Mouse (Mus musculus) megakaryocyte, adult 5-6 weeks (primary cell): Measurements from ENCODE around the gene Srgap3. TPM values are rescaled to one million over a fixed set of nuclear protein-coding genes. Genes with fewer than 3 reads are reported as not detected.

ENCODE experiments used
- ATAC-seq: 2 replicates; pipeline ENCODE4 v1.8.0; 2016; ENCODE audit warnings: mild to moderate bottlenecking, inconsistent platforms; ENCODE audit not compliant: poor library complexity, severe bottlenecking
- total RNA-seq, 2 experiments: library from RNA; stranded (forward) in 1 of 2; stranded (reverse) in 1 of 2; fragments of 153-499, 151-499 nt in 1 of 2; fragments of 221-1000, 200-1000 nt in 1 of 2; gene quantifications; 2 replicates each; pipeline versions ENCODE4 v1.2.3 to v1.2.4; 2015 to 2017

Gene Srgap3
- total RNA-seq, 2 experiments from 2014 or later: 2.7 to 3.5 TPM

- peak; percentile 92 for ATAC-seq
Observed at GRCm38 (mm10) chr6:112696056-112696950, 250.8 kb downstream of the Srgap3 start, which contains the start of gene Rad18. TSS of gene Rad18 (minus strand) at chr6:112696686.

GRCm38 (mm10) chr6:112694492-112694891 lies 252.6 kb downstream of the Srgap3 start:
- ATAC-seq: no peak

GRCm38 (mm10) chr6:112691523-112691922 lies 255.5 kb downstream of the Srgap3 start:
- ATAC-seq: no peak

GRCm38 (mm10) chr6:112688033-112688432 lies 259.0 kb downstream of the Srgap3 start:
- no peak for ATAC-seq

- ATAC-seq: peak; percentile 66
Observed at GRCm38 (mm10) chr6:112686485-112686884, 260.6 kb downstream of the Srgap3 start.

- no peak for ATAC-seq
Observed at GRCm38 (mm10) chr6:112684065-112684464, 263.0 kb downstream of the Srgap3 start.

Other genes starting within 250 kb of the Srgap3 start
- 50.0 and 50.4 TPM in 2 replicates for gene Thumpd3, start 99.0 kb upstream of the Srgap3 start, total RNA-seq (2015)
- gene Thumpd3, start 99.0 kb upstream of the Srgap3 start, total RNA-seq (2017): 40.8 and 48.5 TPM in 2 replicates
- 81.1 and 84.2 TPM in 2 replicates for gene Setd5, start 130.1 kb upstream of the Srgap3 start, total RNA-seq (2015)
- 46.1 and 63.6 TPM in 2 replicates for gene Setd5, start 130.1 kb upstream of the Srgap3 start, total RNA-seq (2017)
- gene Lhfpl4, start 248.1 kb upstream of the Srgap3 start, total RNA-seq (2015): 0.18 TPM in 1 of 2 replicates, not detected in the other
- not detected in 2 replicates for gene Lhfpl4, start 248.1 kb upstream of the Srgap3 start, total RNA-seq (2017)